Mouse (Mus musculus) ES-CJ7 (cell line): ENCODE measurements at regions not wholly inside any gene's neighbourhood (a gene's known extent, or its start where the extent isn't known, plus 50 kb on each side); places are given as distances from the start of the nearest gene placed in this dataset.

ENCODE experiments used
- DNase-seq: peaks from one replicate; pipeline ENCODE4 v3.0.0; 2011; ENCODE audit warnings: low read depth, low spot score

DNA sequence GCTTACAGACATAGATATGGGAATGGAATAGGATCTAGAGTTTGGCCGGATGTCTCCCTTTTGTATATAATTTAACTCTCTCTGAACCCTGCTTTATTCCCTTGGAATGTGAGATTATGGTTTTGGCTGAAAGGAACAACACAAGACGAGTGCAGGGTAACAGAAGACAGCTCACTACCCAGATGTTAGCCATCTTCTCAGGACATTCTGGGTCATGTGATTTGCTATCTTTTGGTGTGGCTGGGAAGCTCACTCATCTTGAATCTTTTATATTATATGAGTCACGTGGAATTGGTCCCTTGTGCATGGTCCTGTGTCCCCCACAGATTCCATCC, 108.6 kb upstream of the Tmc3 start:
- DNase-seq, result no peak

GRCm38 (mm10) chr7:83476861-83477260, 107.9 kb upstream of the Tmc3 start:
- DNase-seq, result no peak

DNA sequence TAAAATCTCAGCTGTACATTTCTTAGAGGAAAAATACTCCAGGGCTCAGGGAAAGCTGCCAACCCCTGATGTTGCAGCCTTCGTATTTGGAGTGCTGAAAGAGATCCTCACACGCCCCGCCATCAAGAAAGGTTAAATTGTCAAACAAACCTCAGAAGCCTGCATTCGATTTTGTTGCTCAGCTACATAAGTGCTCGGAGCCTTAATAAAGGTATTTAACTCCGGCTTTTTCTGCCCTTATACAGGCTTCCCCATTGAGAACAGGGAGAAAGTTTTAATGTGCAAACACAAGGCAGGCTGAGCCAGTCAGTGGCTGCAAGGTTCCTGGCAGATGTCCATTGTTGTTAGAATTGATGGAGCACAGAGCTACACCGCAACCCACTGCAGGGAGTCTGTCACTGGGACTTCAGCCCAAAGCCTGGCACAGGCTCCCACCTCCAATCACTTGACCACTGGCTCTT, 107.0 kb upstream of the Tmc3 start:
- DNase-seq, result no peak

- no peak for DNase-seq
Measured at GRCm38 (mm10) chr7:83481655-83482054, 103.1 kb upstream of the Tmc3 start.

DNA sequence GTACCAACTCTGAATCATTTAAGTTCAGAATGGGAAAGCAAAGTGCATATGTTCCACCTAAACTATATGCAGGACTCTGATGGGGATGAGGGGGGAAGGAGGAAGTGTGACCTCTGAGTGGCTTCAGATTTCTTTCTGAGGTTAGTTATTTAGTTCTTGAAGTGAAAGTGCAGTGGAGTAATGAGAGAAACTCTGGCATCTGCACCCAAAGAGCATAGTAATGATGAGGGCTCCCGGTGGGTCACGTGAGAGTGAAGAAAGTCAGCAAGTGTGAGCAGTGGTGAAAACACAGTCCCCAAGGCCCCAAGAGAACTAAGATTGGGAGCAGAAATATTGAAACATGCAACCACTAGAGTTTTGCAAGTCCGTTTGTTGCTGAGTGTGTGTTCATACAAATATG, 102.5 kb upstream of the Tmc3 start:
- no peak for DNase-seq

DNA sequence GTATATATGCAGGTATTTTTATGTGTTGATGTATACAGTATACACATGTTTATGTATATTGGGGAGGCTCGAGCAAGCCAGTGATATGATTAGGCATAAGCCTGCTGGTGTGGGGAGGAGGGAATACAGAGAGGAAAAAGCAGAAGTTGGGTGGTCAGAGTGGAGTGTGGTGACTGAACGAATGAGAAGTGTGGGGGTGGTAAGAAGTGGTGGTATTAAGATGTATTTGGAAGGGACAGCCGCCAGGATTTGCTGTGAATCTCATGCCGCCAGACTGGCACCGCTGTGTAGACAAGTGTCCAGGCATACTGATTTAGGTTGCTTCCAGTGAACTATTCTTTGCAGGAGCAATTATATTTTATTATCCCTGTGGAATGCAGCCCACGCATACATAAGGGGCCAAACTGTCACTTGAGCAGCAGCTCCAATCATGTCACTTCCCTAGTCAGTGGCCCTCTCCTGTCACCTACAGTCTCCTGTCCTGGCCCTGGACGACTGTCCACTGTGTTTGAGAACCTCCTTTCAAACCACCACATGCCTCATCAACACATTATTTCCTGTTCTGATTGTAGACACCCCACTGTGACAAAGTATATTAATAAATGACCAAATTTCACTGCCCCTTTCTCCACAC, 101.9 kb upstream of the Tmc3 start:
- no peak for DNase-seq

DNA sequence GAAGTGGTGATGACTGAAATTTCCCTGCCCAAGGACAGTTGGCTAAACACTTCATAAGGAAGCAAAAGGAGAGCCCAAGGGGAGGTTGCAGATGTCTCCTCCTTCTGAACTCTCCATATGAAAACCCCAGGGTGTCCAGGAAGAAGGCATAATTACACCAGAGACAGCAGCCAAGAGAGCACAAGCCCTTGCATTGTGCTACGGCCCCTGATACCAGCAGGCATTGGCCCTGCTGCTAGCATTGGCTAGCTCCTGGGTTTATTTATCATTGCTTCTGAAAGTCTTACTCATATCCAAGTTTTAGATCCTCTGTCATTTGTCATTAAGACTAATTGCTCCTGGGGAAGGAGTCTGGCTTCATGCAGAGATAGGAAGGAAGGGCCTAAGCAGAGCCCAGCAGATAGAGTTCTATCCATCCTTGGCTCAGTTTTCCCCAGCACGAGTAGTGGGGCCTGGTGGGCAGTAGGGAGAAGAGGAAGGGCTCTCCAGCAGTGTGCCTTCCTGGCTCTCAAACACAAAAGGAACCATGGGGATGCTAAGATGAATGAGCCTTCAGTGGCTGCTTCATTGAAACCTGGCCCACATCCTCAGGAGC, 98.5 kb upstream of the Tmc3 start:
- no peak for DNase-seq

DNA sequence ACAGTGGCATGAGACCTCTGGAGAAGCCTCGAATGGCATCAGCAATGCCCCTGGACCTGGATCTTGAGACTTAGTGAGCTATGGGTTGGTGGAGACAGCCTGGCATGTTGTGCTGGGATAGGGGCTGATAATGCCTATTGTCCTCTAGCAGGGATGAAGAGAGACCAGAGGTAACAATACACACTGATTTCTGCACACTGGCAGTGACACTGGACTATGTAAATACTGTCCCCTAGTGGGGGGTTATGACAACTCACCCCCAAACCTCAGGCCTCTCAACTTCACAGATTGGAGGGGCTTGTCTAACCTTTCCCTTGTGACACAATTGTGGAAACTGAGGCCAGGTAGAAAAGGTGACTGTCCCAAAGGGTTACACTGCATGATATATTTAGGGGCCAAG, 94.9 kb upstream of the Tmc3 start:
- peak; percentile 19 for DNase-seq

DNA sequence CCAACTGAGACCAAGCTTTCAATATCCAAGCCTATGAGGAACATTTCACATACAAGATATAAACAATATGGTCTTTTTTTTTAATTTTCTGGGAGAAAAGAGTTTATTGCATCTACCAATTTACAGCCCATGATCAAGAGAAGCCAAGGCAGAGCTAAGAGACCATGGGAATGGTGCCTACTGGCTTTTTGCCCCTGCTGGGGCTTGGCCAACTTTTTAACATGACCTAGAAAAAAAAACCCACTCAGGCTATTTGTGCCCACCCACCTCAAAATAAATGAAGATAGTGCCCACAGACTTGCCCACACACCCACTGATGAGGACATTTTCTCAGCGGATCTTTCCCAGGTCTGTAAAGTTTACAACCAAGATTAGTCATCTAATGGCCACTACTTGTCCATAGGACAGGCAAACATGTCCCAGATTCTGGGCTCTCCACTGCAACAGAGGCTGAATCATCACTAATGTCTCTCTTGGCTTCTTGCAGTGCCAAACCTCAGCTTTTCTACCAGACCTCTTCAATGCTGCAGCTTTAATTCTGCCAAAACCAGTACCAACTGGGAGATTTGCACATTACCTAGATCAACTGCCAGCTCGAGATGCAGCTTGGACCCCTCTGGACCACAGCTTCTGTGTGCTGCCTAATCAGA, 79.6 kb upstream of the Tmc3 start:
- DNase-seq, result no peak

DNA sequence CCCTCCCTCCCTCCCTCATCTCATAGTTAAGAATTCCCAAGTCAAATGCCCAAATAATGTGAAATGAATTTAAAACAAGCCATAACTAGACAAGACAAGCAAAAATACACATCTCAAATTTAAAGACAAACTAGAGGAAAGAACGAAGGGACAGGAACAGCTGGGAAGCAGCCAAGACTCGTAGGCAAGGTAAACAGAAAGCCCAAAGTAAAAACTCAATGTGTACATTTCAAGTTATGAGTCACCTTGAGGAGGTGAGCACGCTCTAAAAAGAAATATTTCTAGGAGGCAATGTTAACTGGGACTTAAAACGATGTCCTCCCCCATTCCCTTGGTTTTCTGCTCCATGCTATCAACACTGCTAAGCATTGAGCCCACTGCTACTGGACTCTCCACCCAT, 68.4 kb upstream of the Tmc3 start:
- DNase-seq, result no peak

- DNase-seq, result no peak
Measured at GRCm38 (mm10) chr7:83521511-83521910, 63.2 kb upstream of the Tmc3 start.
